Mouse (Mus musculus): ENCODE measurements around the gene Skiv2l. TPM values are rescaled to one million over a fixed set of nuclear protein-coding genes. Genes with fewer than 3 reads are reported as not detected.
"Not testable (repeated sequence)": the region's sequence is repeated elsewhere in the genome, so short reads cannot be mapped to it uniquely, and the experiment has no call there.

Skiv2l gene
- polyA plus RNA-seq, 1 experiment from 2014 or later = 65.8 TPM

DNA sequence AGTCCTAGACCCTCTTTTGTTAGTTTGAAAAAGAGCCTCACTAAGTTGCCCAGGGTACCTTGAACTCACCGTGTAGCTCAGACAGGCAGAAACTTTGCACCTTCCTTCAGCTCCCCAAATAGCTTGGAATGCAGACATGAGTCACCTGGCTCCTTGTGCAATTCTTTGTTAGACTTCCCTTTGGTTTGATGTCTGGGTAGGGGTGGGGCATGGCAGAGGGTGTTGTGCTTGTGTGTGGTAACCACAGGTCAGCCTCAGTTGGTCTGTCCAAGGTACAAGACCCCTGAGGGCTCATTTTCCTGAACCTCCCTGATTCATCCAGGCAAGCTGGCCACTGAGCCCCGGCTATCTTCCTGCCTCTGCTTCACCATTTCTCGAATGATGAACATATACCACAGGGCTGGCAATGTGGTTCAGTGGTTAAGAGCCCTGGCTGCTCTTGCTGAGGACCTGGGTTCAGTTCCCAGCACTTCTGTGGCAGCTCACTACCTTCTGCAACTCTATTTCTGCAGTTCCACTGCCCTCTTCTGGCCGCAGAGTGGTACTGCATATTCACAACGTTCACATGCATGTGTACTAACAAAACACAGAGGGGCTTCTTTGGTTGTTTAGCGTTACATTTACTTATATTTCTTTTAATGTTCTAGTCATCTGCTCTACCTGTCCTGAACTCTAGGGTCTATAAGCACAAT is 45.0 kb downstream of the Skiv2l start:
- no peak for ATAC-seq (ENCODE audit: low FRiP score)
- Histone ChIP-seq H3K4me3 (no peak overlapping the region), H3K9me3 (replicated peaks) (peaks cover 8% of the 10 kb centered on the region; the same call in 1 of the 2 replicates), H3K27me3 (no peaks in the 10 kb centered on the region), H3K4me2 (replicated peaks) (no peak overlapping the region), H3K27ac (no peak overlapping the region), H3K36me3 (no peaks in the 10 kb centered on the region), H3K4me1 (no peaks in the 10 kb centered on the region), H3K9ac (no peak overlapping the region)
- 77% methylated on average over 6 of the region's 6 CpGs for WGBS

- not testable (repeated sequence) for H3K27ac ChIP-seq; H3K4me1 ChIP-seq; H3K4me3 ChIP-seq; H3K9ac ChIP-seq; H3K36me3 ChIP-seq; ATAC-seq (ENCODE audit: low FRiP score); H3K4me2 ChIP-seq (replicated peaks); H3K9me3 ChIP-seq (replicated peaks); H3K27me3 ChIP-seq
- WGBS = 100% methylated on average over 3 of the region's 6 CpGs
Measured at GRCm38 (mm10) chr17:34804301-34804700, 45.7 kb downstream of the Skiv2l start, which contains the start of gene Cyp21a1. Gene Cyp21a1, minus strand, starts transcription at chr17:34804561.

DNA sequence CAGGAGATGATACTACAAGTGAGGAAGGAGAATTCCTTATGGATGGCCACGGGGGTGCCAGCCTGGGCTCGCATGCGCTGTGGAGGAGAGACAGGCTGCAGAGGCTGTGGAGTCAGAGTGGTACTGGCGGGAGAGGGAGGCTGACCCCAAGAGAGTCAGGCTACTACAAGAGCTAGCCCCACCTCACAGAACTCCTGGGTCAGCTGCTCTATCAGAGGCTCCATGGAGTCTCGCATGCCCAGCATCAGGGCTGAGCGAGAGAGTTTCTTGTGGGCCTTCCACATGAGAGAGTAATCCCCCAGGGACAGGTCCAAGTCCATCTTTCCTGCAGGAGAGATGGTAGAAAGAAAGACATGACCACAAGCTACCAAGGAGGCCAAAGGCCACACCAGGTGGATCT is 46.6 kb downstream of the Skiv2l start:
- not testable (repeated sequence) for H3K27ac ChIP-seq; H3K4me1 ChIP-seq; ATAC-seq (ENCODE audit: low FRiP score); H3K36me3 ChIP-seq; H3K4me3 ChIP-seq; H3K9me3 ChIP-seq (replicated peaks); H3K9ac ChIP-seq; H3K4me2 ChIP-seq (replicated peaks); H3K27me3 ChIP-seq
- WGBS = 96% methylated on average over 6 of the region's 6 CpGs

- H3K4me1 ChIP-seq; H3K27ac ChIP-seq; ATAC-seq (ENCODE audit: low FRiP score); H3K4me3 ChIP-seq; H3K9me3 ChIP-seq (replicated peaks); H3K36me3 ChIP-seq; H3K9ac ChIP-seq; H3K27me3 ChIP-seq; H3K4me2 ChIP-seq (replicated peaks): not testable (repeated sequence)
- 92% methylated on average over 9 of the region's 9 CpGs for WGBS
Measured at GRCm38 (mm10) chr17:34802756-34803155, 47.3 kb downstream of the Skiv2l start.

GRCm38 (mm10) chr17:34800781-34801305 is 49.2 kb downstream of the Skiv2l start:
- not testable (repeated sequence) for H3K4me2 ChIP-seq (replicated peaks); ATAC-seq (ENCODE audit: low FRiP score); H3K27ac ChIP-seq; H3K9me3 ChIP-seq (replicated peaks); H3K27me3 ChIP-seq; H3K9ac ChIP-seq; H3K4me1 ChIP-seq; H3K36me3 ChIP-seq; H3K4me3 ChIP-seq
- 92% methylated on average over 16 of the region's 16 CpGs for WGBS

- no peak for ATAC-seq (ENCODE audit: low FRiP score)
- 90% methylated on average over 4 of the region's 4 CpGs for WGBS
- H3K27ac ChIP-seq = no peak overlapping the region
- H3K4me2 ChIP-seq (replicated peaks) = no peak overlapping the region
- H3K9me3 ChIP-seq (replicated peaks) = no peaks in the 10 kb centered on the region
- no peaks in the 10 kb centered on the region for H3K27me3 ChIP-seq
- H3K36me3 ChIP-seq = no peaks in the 10 kb centered on the region
- no peak overlapping the region for H3K9ac ChIP-seq
- no peak overlapping the region for H3K4me3 ChIP-seq
- H3K4me1 ChIP-seq = no peaks in the 10 kb centered on the region
Measured at GRCm38 (mm10) chr17:34799531-34799925, 50.5 kb downstream of the Skiv2l start.

- Histone ChIP-seq H3K9me3 (replicated peaks) (no peaks in the 10 kb centered on the region), H3K4me2 (replicated peaks) (no peak overlapping the region), H3K4me3 (no peak overlapping the region), H3K27me3 (no peaks in the 10 kb centered on the region), H3K9ac (no peak overlapping the region), H3K4me1 (no peaks in the 10 kb centered on the region), H3K36me3 (no peaks in the 10 kb centered on the region), H3K27ac (no peak overlapping the region)
- WGBS = 94% methylated on average over 17 of the region's 17 CpGs
- no peak for ATAC-seq (ENCODE audit: low FRiP score)
Measured at GRCm38 (mm10) chr17:34798866-34799530, 51.0 kb downstream of the Skiv2l start.

GRCm38 (mm10) chr17:34798071-34798470 is 51.9 kb downstream of the Skiv2l start:
- ATAC-seq (ENCODE audit: low FRiP score); H3K4me3 ChIP-seq; H3K4me2 ChIP-seq (replicated peaks); H3K9ac ChIP-seq; H3K9me3 ChIP-seq (replicated peaks); H3K36me3 ChIP-seq; H3K27me3 ChIP-seq; H3K4me1 ChIP-seq; H3K27ac ChIP-seq: not testable (repeated sequence)
- WGBS = 84% methylated on average over 7 of the region's 7 CpGs

- not testable (repeated sequence) for H3K9me3 ChIP-seq (replicated peaks); ATAC-seq (ENCODE audit: low FRiP score); H3K27me3 ChIP-seq; H3K4me3 ChIP-seq; H3K4me1 ChIP-seq; H3K27ac ChIP-seq; H3K36me3 ChIP-seq; H3K4me2 ChIP-seq (replicated peaks); H3K9ac ChIP-seq
- 89% methylated on average over 10 of the region's 10 CpGs for WGBS
Measured at GRCm38 (mm10) chr17:34797211-34797995, 52.6 kb downstream of the Skiv2l start.

DNA sequence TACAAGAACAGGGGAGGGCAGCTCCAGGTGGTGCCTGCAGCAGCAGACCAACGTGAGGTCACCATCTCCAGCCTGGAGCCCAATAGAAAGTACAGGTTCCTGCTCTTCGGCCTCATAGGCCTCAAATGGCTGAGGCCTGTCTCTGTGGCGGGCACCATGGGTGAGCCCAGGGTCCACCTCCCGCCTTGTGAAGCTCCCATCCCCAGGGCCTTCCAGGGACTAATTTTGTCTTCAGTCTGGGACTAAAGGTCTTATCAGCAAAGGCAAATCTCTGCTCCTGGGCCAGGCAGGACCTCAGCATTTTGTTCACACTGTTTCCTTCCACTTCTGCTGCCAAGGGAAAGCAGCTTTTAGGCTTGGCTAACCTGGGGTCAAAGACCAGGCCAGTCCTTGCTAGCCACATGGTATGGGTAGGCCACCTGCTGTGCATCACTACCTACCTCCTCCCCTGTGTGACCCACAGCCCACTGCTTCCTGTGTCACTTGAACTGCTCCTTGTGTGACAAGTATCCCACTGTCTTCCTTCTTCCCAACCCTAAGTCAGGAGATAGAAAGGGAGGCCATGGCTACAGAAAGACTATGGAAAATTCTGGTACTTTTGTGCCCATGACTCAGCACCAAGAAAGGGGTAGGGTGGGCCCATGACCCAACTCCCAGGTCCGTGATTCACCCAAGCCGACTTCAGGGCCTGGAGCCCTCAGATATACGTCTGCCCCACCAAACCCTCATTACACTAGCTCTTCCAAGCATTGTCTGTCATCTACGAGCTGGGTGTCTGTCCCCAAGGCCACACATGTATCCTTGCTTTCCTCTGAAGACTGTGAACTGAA is 53.5 kb downstream of the Skiv2l start:
- 84% methylated on average over 8 of the region's 8 CpGs for WGBS
- Histone ChIP-seq H3K27ac (no peak overlapping the region), H3K27me3 (no peaks in the 10 kb centered on the region), H3K4me1 (no peaks in the 10 kb centered on the region), H3K36me3 (no peaks in the 10 kb centered on the region), H3K9ac (no peak overlapping the region), H3K4me2 (replicated peaks) (no peak overlapping the region), H3K9me3 (replicated peaks) (no peaks in the 10 kb centered on the region), H3K4me3 (no peak overlapping the region)
- no peak for ATAC-seq (ENCODE audit: low FRiP score)

DNA sequence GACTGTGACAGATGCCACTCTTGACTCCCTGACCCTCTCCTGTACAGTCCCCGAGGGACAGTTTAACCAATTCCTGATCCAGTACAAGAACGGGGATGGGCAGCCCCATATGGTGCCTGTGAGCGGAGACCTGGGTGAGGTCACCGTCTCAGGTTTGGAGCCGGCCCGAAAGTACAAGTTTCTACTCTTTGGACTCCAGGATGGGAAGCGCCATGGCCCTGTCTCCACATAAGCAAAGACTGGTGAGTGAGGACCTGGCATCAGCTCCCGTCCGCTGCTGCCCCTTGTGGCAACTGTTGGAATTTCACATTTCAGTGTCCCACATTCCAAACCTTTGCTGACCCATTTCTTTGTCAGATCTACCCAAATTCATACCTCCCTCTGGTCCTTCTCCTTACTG is 54.4 kb downstream of the Skiv2l start:
- WGBS = 68% methylated on average over 9 of the region's 9 CpGs
- Histone ChIP-seq H3K4me1 (no peaks in the 10 kb centered on the region), H3K4me2 (replicated peaks) (no peak overlapping the region), H3K9me3 (replicated peaks) (no peaks in the 10 kb centered on the region), H3K9ac (no peak overlapping the region), H3K4me3 (no peak overlapping the region), H3K36me3 (no peaks in the 10 kb centered on the region), H3K27me3 (no peaks in the 10 kb centered on the region), H3K27ac (no peak overlapping the region)
- ATAC-seq (ENCODE audit: low FRiP score) = no peak

DNA sequence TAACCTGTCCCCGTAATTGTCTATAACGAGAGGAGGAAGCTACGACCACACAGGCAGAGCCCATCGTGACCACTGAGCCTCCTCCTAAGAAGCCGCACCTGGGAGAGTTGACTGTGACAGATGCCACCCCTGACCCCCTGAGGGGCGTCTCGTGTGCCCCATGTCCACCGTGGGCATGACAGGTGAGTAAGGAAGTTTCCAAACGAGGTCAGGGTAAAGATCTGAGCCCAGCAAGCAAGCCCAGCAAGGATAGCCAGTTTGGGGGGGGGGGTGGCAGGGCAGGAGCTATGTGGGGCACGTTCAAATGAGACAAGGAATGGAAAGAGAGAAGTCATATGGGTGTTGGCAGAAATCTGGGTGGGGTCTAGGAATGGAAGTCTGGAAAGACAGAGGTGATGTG is 55.0 kb downstream of the Skiv2l start:
- H3K4me3 ChIP-seq = no peak overlapping the region
- H3K9ac ChIP-seq = no peak overlapping the region
- no peak for ATAC-seq (ENCODE audit: low FRiP score)
- no peaks in the 10 kb centered on the region for H3K4me1 ChIP-seq
- WGBS = 89% methylated on average over 10 of the region's 10 CpGs
- H3K36me3 ChIP-seq = no peaks in the 10 kb centered on the region
- no peak overlapping the region for H3K4me2 ChIP-seq (replicated peaks)
- no peaks in the 10 kb centered on the region; the same call in 1 of the 2 replicates for H3K9me3 ChIP-seq (replicated peaks)
- H3K27ac ChIP-seq = no peak overlapping the region
- no peaks in the 10 kb centered on the region for H3K27me3 ChIP-seq

Measured in hindbrain, embryonic 12.5 days (tissue).